Mouse (Mus musculus) liver, adult 2 months (tissue): ENCODE results near the gene Ngf.

Source experiments
- CTCF ChIP-seq: fragments of 200-500 bp; IDR thresholded peaks from 2 replicates; pipeline ENCODE4 v1.5.1; 2011; ENCODE audit warnings: low read depth, low read length, control low read depth
- POLR2A ChIP-seq: fragments of 200-500 bp; IDR thresholded peaks from 2 replicates; pipeline ENCODE4 v1.6.1; 2011; ENCODE audit warnings: low read length, control low read depth; ENCODE audit not compliant: insufficient read depth; ENCODE audit errors: extremely low read depth

GRCm38 (mm10) chr3:102463339-102463738 lies 6.4 kb upstream of the Ngf start:
- TF ChIP-seq CTCF (no peak), POLR2A (no peak)
